Mouse (Mus musculus): ENCODE measurements around the gene Ccs.

DNA sequence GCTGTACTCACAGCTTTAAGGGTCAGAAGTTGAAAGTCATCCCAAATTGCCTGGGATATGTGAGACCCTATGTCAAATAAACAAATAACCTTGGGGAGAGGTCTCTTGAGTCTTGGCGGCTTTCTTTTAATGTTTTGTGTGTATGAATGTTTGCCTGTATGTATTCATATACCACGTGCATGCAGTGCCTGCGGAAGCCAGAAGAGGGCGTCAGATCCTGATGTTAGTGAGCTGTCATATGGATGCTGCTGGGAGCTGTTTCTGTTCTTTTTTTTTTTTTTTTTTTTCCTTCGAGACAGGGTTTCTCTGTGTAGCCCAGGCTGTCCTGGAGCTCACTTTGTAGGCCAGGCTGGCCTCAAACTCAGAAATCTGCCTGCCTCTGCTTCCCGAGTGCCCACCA is 26.1 kb downstream of the Ccs start:
- no peak for TF ChIP-seq EP300 (IDR thresholded peaks at IDR 0.05; ENCODE audit: insufficient read depth, low read depth, low read length)
- TF ChIP-seq CTCF (IDR thresholded peaks at IDR 0.05): no peak
